Mouse (Mus musculus) embryonic facial prominence, embryonic 14.5 days (tissue): ENCODE results near the gene Nfia. TPM values are rescaled to one million over a fixed set of nuclear protein-coding genes. Genes with fewer than 3 reads are reported as not detected.
A peak's percentile ranks its signal among the peaks of the same experiment; 100 is the strongest.

Source experiments
- ATAC-seq: fragments of 200-750 bp; cut with Nextera tagmentation; 2 replicates; pipeline ENCODE4 v1.8.0; 2017; ENCODE audit warnings: low read depth, moderate number of reproducible peaks, moderate TSS enrichment
- DNase-seq: peaks from one replicate; pipeline ENCODE4 v3.0.0-alpha.2; 2015; ENCODE audit warnings: low spot score
- H3K27ac ChIP-seq: fragments of 300-500 bp; sonication (generic); replicated peaks from 2 replicates; pipeline ENCODE4 v1.5.1; 2014; ENCODE audit warnings: low read depth, mild to moderate bottlenecking, low read length, moderate library complexity
- H3K27me3 ChIP-seq: fragments of 300-500 bp; sonication (generic); replicated peaks from 2 replicates; pipeline ENCODE4 v1.6.1; 2014; ENCODE audit warnings: low read length; ENCODE audit not compliant: control insufficient read depth, insufficient read depth
- H3K36me3 ChIP-seq: fragments of 300-500 bp; sonication (generic); 2 replicates; pipeline ENCODE4 v1.6.1; 2014; ENCODE audit warnings: low read length, mixed read lengths; ENCODE audit not compliant: control insufficient read depth, insufficient read depth
- H3K4me1 ChIP-seq: fragments of 300-500 bp; sonication (generic); 2 replicates; pipeline ENCODE4 v1.6.1; 2014; ENCODE audit warnings: antibody characterized with exemption, low read length; ENCODE audit not compliant: control insufficient read depth, insufficient read depth
- H3K4me2 ChIP-seq: fragments of 300-500 bp; sonication (generic); 2 replicates; pipeline ENCODE4 v1.6.1; 2014; ENCODE audit warnings: low read depth, mild to moderate bottlenecking, low read length, moderate library complexity, mixed read lengths
- H3K4me3 ChIP-seq: fragments of 300-500 bp; sonication (generic); 2 replicates; pipeline ENCODE4 v1.5.1; 2014; ENCODE audit warnings: low read depth, mild to moderate bottlenecking, low read length
- H3K9ac ChIP-seq: fragments of 300-500 bp; sonication (generic); 2 replicates; pipeline ENCODE4 v1.6.1; 2014; ENCODE audit warnings: low read depth, mild to moderate bottlenecking, low read length, moderate library complexity, mixed read lengths
- H3K9me3 ChIP-seq: fragments of 300-500 bp; sonication (generic); 2 replicates; pipeline ENCODE4 v1.6.1; 2016; ENCODE audit warnings: low read length; ENCODE audit not compliant: control insufficient read depth
- WGBS: fragments of 180-500 bp; shearing (Covaris S2); extraction: QIAGEN DNeasy Blood & Tissue Kit; methylation state at CpG from one replicate; pipeline ENCODE4 v1.1.7; 2014; 5-methylcytosine and 5-hydroxymethylcytosine counted together
- polyA plus RNA-seq: library from polyadenylated mRNA; unstranded; fragments of >200 nt; fragmentation: Nextera tagmentation; extraction: Ambion mirVana; gene quantifications from 2 replicates; pipeline ENCODE4 v1.2.1, GENCODE M21; 2014

The Nfia gene
- polyA plus RNA-seq, 1 experiment from 2014 or later, result 61.7 TPM

GRCm38 (mm10) chr4:97974037-97974436 is 201.5 kb downstream of the Nfia start:
- peak; percentile 26 for DNase-seq
- H3K27ac ChIP-seq, result no peak overlapping the region

GRCm38 (mm10) chr4:97976891-97977290 is 204.4 kb downstream of the Nfia start:
- Histone ChIP-seq H3K4me1 (peaks cover 5% of the 10 kb centered on the region; the same call in 1 of the 2 replicates), H3K4me3 (no peak overlapping the region), H3K27ac (peak overlapping the region; percentile 17; the same call in 1 of the 2 replicates), H3K9me3 (no peaks in the 10 kb centered on the region), H3K36me3 (no peaks in the 10 kb centered on the region; the same call in 1 of the 2 replicates), H3K9ac (no peak overlapping the region), H3K4me2 (no peak overlapping the region), H3K27me3 (no peaks in the 10 kb centered on the region)
- WGBS, result 50% methylated on average over 5 of the region's 5 CpGs
- ATAC-seq (no peak), DNase-seq (no peak)

More at GRCm38 (mm10) chr4:97974037-97974436, 201.5 kb downstream of the Nfia start:
- no peak for ATAC-seq
- 73% methylated on average over 6 of the region's 6 CpGs for WGBS
- H3K9ac ChIP-seq, result no peak overlapping the region
- no peak overlapping the region for H3K4me3 ChIP-seq
- H3K36me3 ChIP-seq, result 0 out of 2 replicates have a peak, but pooled peaks cover 5% of the 10 kb centered on the region
- no peaks in the 10 kb centered on the region for H3K27me3 ChIP-seq
- no peaks in the 10 kb centered on the region for H3K9me3 ChIP-seq
- H3K4me2 ChIP-seq, result no peak overlapping the region
- peaks cover 5% of the 10 kb centered on the region; the same call in 1 of the 2 replicates for H3K4me1 ChIP-seq

GRCm38 (mm10) chr4:97984361-97984760 is 211.8 kb downstream of the Nfia start:
- 86% methylated on average over 2 of the region's 2 CpGs for WGBS

GRCm38 (mm10) chr4:97986056-97986734 is 213.7 kb downstream of the Nfia start:
- ATAC-seq, result no peak

More at GRCm38 (mm10) chr4:97984361-97984760, 211.8 kb downstream of the Nfia start:
- DNase-seq (no peak), ATAC-seq (no peak)
- H3K9ac ChIP-seq, result no peak overlapping the region
- no peak overlapping the region for H3K4me3 ChIP-seq
- no peaks in the 10 kb centered on the region for H3K9me3 ChIP-seq
- no peak overlapping the region for H3K27ac ChIP-seq
- H3K36me3 ChIP-seq, result no peaks in the 10 kb centered on the region; the same call in 1 of the 2 replicates
- H3K4me1 ChIP-seq, result peaks cover 5% of the 10 kb centered on the region
- no peaks in the 10 kb centered on the region for H3K27me3 ChIP-seq
- no peak overlapping the region for H3K4me2 ChIP-seq

GRCm38 (mm10) chr4:97986735-97987075 is 214.2 kb downstream of the Nfia start:
- H3K4me1 ChIP-seq, result peaks cover 17% of the 10 kb centered on the region
- no peak overlapping the region for H3K4me2 ChIP-seq
- ATAC-seq (no peak), DNase-seq (no peak)
- H3K9me3 ChIP-seq, result no peaks in the 10 kb centered on the region
- H3K27me3 ChIP-seq, result no peaks in the 10 kb centered on the region
- 93% methylated on average over 4 of the region's 4 CpGs for WGBS
- H3K36me3 ChIP-seq, result no peaks in the 10 kb centered on the region
- H3K4me3 ChIP-seq, result no peak overlapping the region
- H3K9ac ChIP-seq, result no peak overlapping the region
- H3K27ac ChIP-seq, result no peak overlapping the region

More at GRCm38 (mm10) chr4:97986056-97986734, 213.7 kb downstream of the Nfia start:
- Histone ChIP-seq H3K27ac (no peak overlapping the region), H3K4me2 (no peak overlapping the region), H3K9ac (no peak overlapping the region), H3K4me3 (no peak overlapping the region), H3K27me3 (no peaks in the 10 kb centered on the region), H3K9me3 (no peaks in the 10 kb centered on the region), H3K4me1 (peaks cover 14% of the 10 kb centered on the region), H3K36me3 (no peaks in the 10 kb centered on the region)
- no peak for DNase-seq
- WGBS, result 79% methylated on average over 1 of the region's 1 CpGs

- Histone ChIP-seq H3K9me3 (no peaks in the 10 kb centered on the region), H3K27ac (no peak overlapping the region; the same call in 1 of the 2 replicates), H3K4me3 (no peak overlapping the region), H3K4me1 (peaks cover 22% of the 10 kb centered on the region), H3K27me3 (no peaks in the 10 kb centered on the region), H3K9ac (no peak overlapping the region), H3K36me3 (no peaks in the 10 kb centered on the region), H3K4me2 (no peak overlapping the region)
- DNase-seq (no peak), ATAC-seq (no peak)
- 43% methylated on average over 5 of the region's 5 CpGs for WGBS
Observed at GRCm38 (mm10) chr4:97988703-97989102, 216.2 kb downstream of the Nfia start.

- WGBS, result 42% methylated on average over 5 of the region's 5 CpGs
Observed at GRCm38 (mm10) chr4:97990431-97990830, 217.9 kb downstream of the Nfia start.

GRCm38 (mm10) chr4:97991395-97991794 is 218.9 kb downstream of the Nfia start:
- no peak overlapping the region for H3K9ac ChIP-seq
- H3K27ac ChIP-seq, result no peak overlapping the region
- ATAC-seq (no peak), DNase-seq (no peak)
- no peak overlapping the region for H3K4me2 ChIP-seq
- no peaks in the 10 kb centered on the region for H3K36me3 ChIP-seq
- H3K4me3 ChIP-seq, result no peak overlapping the region
- no peaks in the 10 kb centered on the region for H3K27me3 ChIP-seq
- peaks cover 22% of the 10 kb centered on the region for H3K4me1 ChIP-seq
- no peaks in the 10 kb centered on the region for H3K9me3 ChIP-seq
- WGBS, result 86% methylated on average over 11 of the region's 11 CpGs

More at GRCm38 (mm10) chr4:97990431-97990830, 217.9 kb downstream of the Nfia start:
- Histone ChIP-seq H3K9ac (no peak overlapping the region), H3K4me3 (no peak overlapping the region), H3K4me2 (no peak overlapping the region), H3K27ac (no peak overlapping the region), H3K36me3 (no peaks in the 10 kb centered on the region), H3K9me3 (no peaks in the 10 kb centered on the region), H3K27me3 (no peaks in the 10 kb centered on the region), H3K4me1 (peaks cover 22% of the 10 kb centered on the region)
- DNase-seq, result peak; percentile 54
- ATAC-seq, result no peak

GRCm38 (mm10) chr4:97991880-97992279 is 219.3 kb downstream of the Nfia start:
- Histone ChIP-seq H3K27ac (no peak overlapping the region), H3K36me3 (no peaks in the 10 kb centered on the region), H3K27me3 (no peaks in the 10 kb centered on the region), H3K4me1 (peaks cover 22% of the 10 kb centered on the region), H3K9me3 (no peaks in the 10 kb centered on the region), H3K4me3 (no peak overlapping the region), H3K9ac (no peak overlapping the region), H3K4me2 (no peak overlapping the region)
- DNase-seq, result no peak
- WGBS, result 37% methylated on average over 3 of the region's 3 CpGs
- no peak for ATAC-seq
